Mouse (Mus musculus) heart, postnatal 36 days (tissue): ENCODE data around the gene Pacrg. TPM values are rescaled to one million over a fixed set of nuclear protein-coding genes. Genes with fewer than 3 reads are reported as not detected.
A peak's percentile ranks its signal among the peaks of the same experiment; 100 is the strongest.

Experiments
- DNase-seq, 2 experiments: peaks; one replicate each; pipeline ENCODE4 v3.0.0; 2021 to 2022
- intact Hi-C: fragments of 180-260 bp; cut with DNase I; formaldehyde crosslinking; loops from one replicate; pipeline ENCODE4 v1.15.1; 2025
- total RNA-seq, 2 experiments: library from RNA; stranded (reverse); gene quantifications; 2 replicates each; pipeline ENCODE4 v1.2.3; 2021

Gene Pacrg
- total RNA-seq, 2 experiments from 2014 or later = 0.87 to 1.6 TPM

- no peak for DNase-seq
- intact Hi-C loops = no loop called here
Measured at GRCm38 (mm10) chr17:10500795-10501432, 339.2 kb downstream of the Pacrg start.

GRCm38 (mm10) chr17:10498935-10499655 is 341.0 kb downstream of the Pacrg start:
- intact Hi-C loops = loop anchor here (5.0 to 10.0 kb wide), 2 partner anchors 566 to 1332 kb away; no protein-coding TSS in a partner anchor
- no peak for DNase-seq

GRCm38 (mm10) chr17:10497781-10498420 is 342.2 kb downstream of the Pacrg start:
- no peak for DNase-seq
- intact Hi-C loops = loop anchor here (5.0 to 10.0 kb wide), 2 partner anchors 567 to 1331 kb away; no protein-coding TSS in a partner anchor

GRCm38 (mm10) chr17:10496066-10496465 is 344.0 kb downstream of the Pacrg start:
- intact Hi-C loops = loop anchor here (5.0 to 10.0 kb wide), 2 partner anchors 569 to 1329 kb away; no protein-coding TSS in a partner anchor
- no peak for DNase-seq

GRCm38 (mm10) chr17:10495588-10495987 is 344.5 kb downstream of the Pacrg start:
- intact Hi-C loops = loop anchor here (2.0 to 10.0 kb wide), 3 partner anchors 569 to 1328 kb away; no protein-coding TSS in a partner anchor
- no peak for DNase-seq

- intact Hi-C loops = loop anchor here (2.0 to 10.0 kb wide), 6 partner anchors 172 to 598 kb away; no protein-coding TSS in a partner anchor
- DNase-seq = peak; percentile 54 to 64
Measured at GRCm38 (mm10) chr17:10493124-10493523, 347.0 kb downstream of the Pacrg start.

GRCm38 (mm10) chr17:10490374-10491169 is 349.5 kb downstream of the Pacrg start:
- intact Hi-C loops = loop anchor here (2.0 to 10.0 kb wide), 5 partner anchors 120 to 574 kb away; no protein-coding TSS in a partner anchor
- DNase-seq = no peak

- DNase-seq = no peak
- intact Hi-C loops = loop anchor here (5.0 kb wide), 1 partner anchor 37 kb away; no protein-coding TSS in a partner anchor
Measured at GRCm38 (mm10) chr17:10488873-10489272, 351.2 kb downstream of the Pacrg start.

GRCm38 (mm10) chr17:10483945-10484546 is 356.1 kb downstream of the Pacrg start:
- DNase-seq = no peak
- intact Hi-C loops = no loop called here

- DNase-seq = no peak
- intact Hi-C loops = no loop called here
Measured at GRCm38 (mm10) chr17:10481081-10481480, 359.0 kb downstream of the Pacrg start.

- intact Hi-C loops = no loop called here
- DNase-seq = no peak
Measured at GRCm38 (mm10) chr17:10479020-10479707, 360.9 kb downstream of the Pacrg start.

- intact Hi-C loops = no loop called here
- DNase-seq = no peak
Measured at GRCm38 (mm10) chr17:10478377-10478776, 361.7 kb downstream of the Pacrg start.

GRCm38 (mm10) chr17:10476807-10477206 is 363.3 kb downstream of the Pacrg start:
- no peak for DNase-seq
- intact Hi-C loops = no loop called here

GRCm38 (mm10) chr17:10474972-10475371 is 365.1 kb downstream of the Pacrg start:
- DNase-seq = no peak
- intact Hi-C loops = no loop called here

GRCm38 (mm10) chr17:10473826-10474384 is 366.2 kb downstream of the Pacrg start:
- DNase-seq = no peak
- intact Hi-C loops = no loop called here

- DNase-seq = no peak
- intact Hi-C loops = no loop called here
Measured at GRCm38 (mm10) chr17:10473175-10473574, 366.9 kb downstream of the Pacrg start.

GRCm38 (mm10) chr17:10469874-10470568 is 370.1 kb downstream of the Pacrg start:
- no peak for DNase-seq
- intact Hi-C loops = loop anchor here (2.0 kb wide), 1 partner anchor 57 kb away; no protein-coding TSS in a partner anchor

- intact Hi-C loops = no loop called here
Measured at GRCm38 (mm10) chr17:10467102-10467501, 373.0 kb downstream of the Pacrg start.

More at GRCm38 (mm10) chr17:10467102-10467501, 373.0 kb downstream of the Pacrg start:
- no peak for DNase-seq
